Mouse (Mus musculus): ENCODE results near the gene Fshb. TPM values are rescaled to one million over a fixed set of nuclear protein-coding genes. Genes with fewer than 3 reads are reported as not detected.

The Fshb gene
- polyA plus RNA-seq, 1 experiment from 2014 or later, result not detected

GRCm38 (mm10) chr2:107019331-107019730, 40.1 kb downstream of the Fshb start:
- Histone ChIP-seq H3K36me3 (ENCODE audit: control insufficient read depth, insufficient read depth, low read length) (no peaks in the 10 kb centered on the region), H3K9me3 (replicated peaks; ENCODE audit: control insufficient read depth, low read length) (no peaks in the 10 kb centered on the region), H3K4me1 (ENCODE audit: control insufficient read depth, insufficient read depth, low read length) (no peaks in the 10 kb centered on the region), H3K27ac (ENCODE audit: low read length) (no peak overlapping the region), H3K4me3 (replicated peaks; ENCODE audit: low read length) (no peak overlapping the region), H3K9ac (ENCODE audit: low read length) (no peak overlapping the region), H3K27me3 (ENCODE audit: control insufficient read depth, insufficient read depth, low read length) (no peaks in the 10 kb centered on the region), H3K4me2 (ENCODE audit: low read depth, low read length) (no peak overlapping the region)
- no peak for ATAC-seq (ENCODE audit: insufficient read depth, low FRiP score)
- 42% methylated on average over 2 of the region's 2 CpGs for WGBS

DNA sequence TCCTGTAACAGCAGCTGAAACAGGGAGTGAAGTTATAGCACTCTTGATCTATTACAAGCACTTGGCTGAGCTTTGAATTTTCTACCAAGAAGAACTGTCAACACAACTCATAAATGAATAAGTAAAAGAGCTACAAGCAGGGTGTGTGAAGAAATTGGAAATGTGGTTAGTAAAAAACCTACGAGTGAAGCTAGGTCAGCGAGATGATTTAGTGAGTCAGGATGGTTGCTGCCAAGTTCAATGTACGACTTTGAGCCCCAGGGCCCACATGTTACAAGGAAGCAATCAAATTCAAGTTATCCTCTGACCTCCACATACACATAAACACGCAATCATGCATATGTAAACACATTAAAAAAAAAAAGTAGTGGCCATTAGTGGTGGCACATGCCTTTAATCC, 46.3 kb downstream of the Fshb start:
- no peaks in the 10 kb centered on the region for H3K4me1 ChIP-seq (ENCODE audit: control insufficient read depth, insufficient read depth, low read length)
- no peak overlapping the region for H3K9ac ChIP-seq (ENCODE audit: low read length)
- H3K4me2 ChIP-seq (ENCODE audit: low read depth, low read length), result no peak overlapping the region
- no peaks in the 10 kb centered on the region for H3K36me3 ChIP-seq (ENCODE audit: control insufficient read depth, insufficient read depth, low read length)
- no peak overlapping the region for H3K4me3 ChIP-seq (replicated peaks; ENCODE audit: low read length)
- H3K27me3 ChIP-seq (ENCODE audit: control insufficient read depth, insufficient read depth, low read length), result no peaks in the 10 kb centered on the region
- no peaks in the 10 kb centered on the region for H3K9me3 ChIP-seq (replicated peaks; ENCODE audit: control insufficient read depth, low read length)
- ATAC-seq (ENCODE audit: insufficient read depth, low FRiP score), result no peak
- H3K27ac ChIP-seq (ENCODE audit: low read length), result no peak overlapping the region
- 77% methylated on average over 4 of the region's 4 CpGs for WGBS

- no peak overlapping the region for H3K27ac ChIP-seq (ENCODE audit: low read length)
- H3K4me2 ChIP-seq (ENCODE audit: low read depth, low read length), result no peak overlapping the region
- no peaks in the 10 kb centered on the region for H3K4me1 ChIP-seq (ENCODE audit: control insufficient read depth, insufficient read depth, low read length)
- H3K27me3 ChIP-seq (ENCODE audit: control insufficient read depth, insufficient read depth, low read length), result no peaks in the 10 kb centered on the region
- H3K4me3 ChIP-seq (replicated peaks; ENCODE audit: low read length), result no peak overlapping the region
- H3K36me3 ChIP-seq (ENCODE audit: control insufficient read depth, insufficient read depth, low read length), result no peaks in the 10 kb centered on the region
- H3K9me3 ChIP-seq (replicated peaks; ENCODE audit: control insufficient read depth, low read length), result no peaks in the 10 kb centered on the region
- 75% methylated on average over 4 of the region's 4 CpGs for WGBS
- ATAC-seq (ENCODE audit: insufficient read depth, low FRiP score), result no peak
- no peak overlapping the region for H3K9ac ChIP-seq (ENCODE audit: low read length)
Observed at GRCm38 (mm10) chr2:107012318-107012717, 47.1 kb downstream of the Fshb start.

DNA sequence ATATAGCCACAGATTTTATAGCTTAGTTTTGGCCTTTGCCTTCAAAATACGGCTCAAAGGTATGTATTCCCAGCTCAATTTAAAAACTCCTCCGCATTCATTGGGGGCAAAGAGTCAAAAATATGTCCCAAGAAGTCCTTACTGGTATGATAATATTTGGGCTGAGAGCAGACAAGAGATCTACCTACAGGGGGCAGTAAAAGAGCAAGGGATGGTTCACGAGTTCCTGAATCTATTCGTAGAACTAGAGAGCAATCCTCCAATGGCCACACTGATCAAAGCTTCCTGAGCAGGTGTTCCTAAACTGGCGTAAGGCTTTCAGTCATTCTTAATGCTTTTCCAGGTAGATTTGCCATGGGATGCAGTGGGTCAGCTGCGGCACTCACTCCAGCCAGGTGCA, 49.3 kb downstream of the Fshb start:
- 80% methylated on average over 6 of the region's 6 CpGs for WGBS
- no peaks in the 10 kb centered on the region for H3K9me3 ChIP-seq (replicated peaks; ENCODE audit: control insufficient read depth, low read length)
- no peak overlapping the region for H3K4me3 ChIP-seq (replicated peaks; ENCODE audit: low read length)
- H3K9ac ChIP-seq (ENCODE audit: low read length), result no peak overlapping the region
- no peak overlapping the region for H3K4me2 ChIP-seq (ENCODE audit: low read depth, low read length)
- ATAC-seq (ENCODE audit: insufficient read depth, low FRiP score), result no peak
- no peaks in the 10 kb centered on the region for H3K4me1 ChIP-seq (ENCODE audit: control insufficient read depth, insufficient read depth, low read length)
- H3K27ac ChIP-seq (ENCODE audit: low read length), result no peak overlapping the region
- no peaks in the 10 kb centered on the region for H3K27me3 ChIP-seq (ENCODE audit: control insufficient read depth, insufficient read depth, low read length)
- no peaks in the 10 kb centered on the region for H3K36me3 ChIP-seq (ENCODE audit: control insufficient read depth, insufficient read depth, low read length)

GRCm38 (mm10) chr2:107006378-107006777, 53.1 kb downstream of the Fshb start:
- no peaks in the 10 kb centered on the region for H3K36me3 ChIP-seq (ENCODE audit: control insufficient read depth, insufficient read depth, low read length)
- H3K4me3 ChIP-seq (replicated peaks; ENCODE audit: low read length), result no peak overlapping the region
- no peak overlapping the region for H3K9ac ChIP-seq (ENCODE audit: low read length)
- H3K9me3 ChIP-seq (replicated peaks; ENCODE audit: control insufficient read depth, low read length), result no peaks in the 10 kb centered on the region
- ATAC-seq (ENCODE audit: insufficient read depth, low FRiP score), result no peak
- no peak overlapping the region for H3K27ac ChIP-seq (ENCODE audit: low read length)
- no peaks in the 10 kb centered on the region for H3K27me3 ChIP-seq (ENCODE audit: control insufficient read depth, insufficient read depth, low read length)
- WGBS, result 72% methylated on average over 3 of the region's 3 CpGs
- no peak overlapping the region for H3K4me2 ChIP-seq (ENCODE audit: low read depth, low read length)
- no peaks in the 10 kb centered on the region for H3K4me1 ChIP-seq (ENCODE audit: control insufficient read depth, insufficient read depth, low read length)

Other genes starting within 250 kb of the Fshb start
- 34.0 and 38.4 TPM in 2 replicates for gene Arl14ep, start 85.2 kb downstream of the Fshb start, polyA plus RNA-seq (2015; fragmentation: Nextera tagmentation; extraction: Ambion mirVana)
- 0.81 and 0.97 TPM in 2 replicates for gene Kcna4, start 231.0 kb upstream of the Fshb start, polyA plus RNA-seq (2015; fragmentation: Nextera tagmentation; extraction: Ambion mirVana)

Data from stomach, embryonic 16.5 days (tissue).